Mouse (Mus musculus) lung, adult 2 months (tissue): ENCODE results near the gene Tnnt3.

ENCODE experiments used
- CTCF ChIP-seq: fragments of 200-500 bp; IDR thresholded peaks from 2 replicates; pipeline ENCODE4 v1.5.1; 2011; ENCODE audit warnings: mild to moderate bottlenecking, low read length, control low read depth; ENCODE audit not compliant: insufficient read depth
- POLR2A ChIP-seq: fragments of 200-500 bp; IDR thresholded peaks from 2 replicates; pipeline ENCODE4 v1.6.1; 2011; ENCODE audit warnings: low read depth, mild to moderate bottlenecking, control low read depth, low read length, borderline replicate concordance; ENCODE audit errors: extremely low read depth

- TF ChIP-seq CTCF = peak; percentile 64
- peak; percentile 38; the same call in 1 of the 2 replicates for TF ChIP-seq POLR2A
Measured at GRCm38 (mm10) chr7:142533059-142533855, 34.6 kb downstream of the Tnnt3 start.
